Mouse (Mus musculus) ovary, postnatal 10 days (tissue): ENCODE measurements around the gene Fam24b.

Experiments
- DNase-seq: peaks from one replicate; pipeline ENCODE4 v3.0.0; 2022; ENCODE audit warnings: low spot score

The Fam24b gene

GRCm38 (mm10) chr7:131329416-131329815 lies at the start of gene Fam24b:
Gene Fam24b (minus strand): TSS chr7:131329516.
- DNase-seq = no peak

- no peak for DNase-seq
Measured at GRCm38 (mm10) chr7:131371880-131372651, 42.8 kb upstream of the Fam24b start.

- DNase-seq = no peak
Measured at GRCm38 (mm10) chr7:131371470-131371860, 42.1 kb upstream of the Fam24b start.

- peak; percentile 88 for DNase-seq
Measured at GRCm38 (mm10) chr7:131370648-131371469, 41.5 kb upstream of the Fam24b start, which contains the start of gene Pstk. Gene Pstk (plus strand): TSS chr7:131371141.

GRCm38 (mm10) chr7:131364131-131364530 lies 34.8 kb upstream of the Fam24b start:
- DNase-seq = no peak

GRCm38 (mm10) chr7:131362615-131363300 lies 33.4 kb upstream of the Fam24b start, which contains the start of gene 2310057M21Rik:
Gene 2310057M21Rik (minus strand): TSS chr7:131362759.
- no peak for DNase-seq

- DNase-seq = peak; percentile 81
Measured at GRCm38 (mm10) chr7:131362269-131362614, 32.9 kb upstream of the Fam24b start.

- no peak for DNase-seq
Measured at GRCm38 (mm10) chr7:131356105-131356504, 26.8 kb upstream of the Fam24b start.

- DNase-seq = no peak
Measured at GRCm38 (mm10) chr7:131345856-131346541, 16.7 kb upstream of the Fam24b start.

GRCm38 (mm10) chr7:131337502-131338068 lies 8.3 kb upstream of the Fam24b start:
- no peak for DNase-seq

- DNase-seq = no peak
Measured at GRCm38 (mm10) chr7:131333564-131333963, 4.2 kb upstream of the Fam24b start, which contains the start of gene Fam24a. Gene Fam24a (plus strand): TSS chr7:131333864.

GRCm38 (mm10) chr7:131331688-131332087 lies 2.4 kb upstream of the Fam24b start:
- no peak for DNase-seq

- no peak for DNase-seq
Measured at GRCm38 (mm10) chr7:131327054-131327453, 2.3 kb downstream of the Fam24b start.

- no peak for DNase-seq
Measured at GRCm38 (mm10) chr7:131322192-131322591, 7.1 kb downstream of the Fam24b start, which contains the start of gene Cuzd1. Gene Cuzd1 (minus strand): TSS chr7:131322292.

GRCm38 (mm10) chr7:131318340-131318739 lies 11.0 kb downstream of the Fam24b start:
- DNase-seq = no peak

GRCm38 (mm10) chr7:131317587-131317986 lies 11.7 kb downstream of the Fam24b start:
- DNase-seq = no peak

GRCm38 (mm10) chr7:131314493-131314892 lies 14.8 kb downstream of the Fam24b start:
- DNase-seq = no peak

- no peak for DNase-seq
Measured at GRCm38 (mm10) chr7:131306733-131307132, 22.6 kb downstream of the Fam24b start.

- DNase-seq = no peak
Measured at GRCm38 (mm10) chr7:131303340-131303739, 26.0 kb downstream of the Fam24b start.

- DNase-seq = no peak
Measured at GRCm38 (mm10) chr7:131297151-131297550, 32.2 kb downstream of the Fam24b start.
